Mouse (Mus musculus): ENCODE measurements around the gene Ric8b. TPM values are rescaled to one million over a fixed set of nuclear protein-coding genes. Genes with fewer than 3 reads are reported as not detected.

The Ric8b gene
- polyA plus RNA-seq, 1 experiment from 2014 or later: 15.5 TPM

DNA sequence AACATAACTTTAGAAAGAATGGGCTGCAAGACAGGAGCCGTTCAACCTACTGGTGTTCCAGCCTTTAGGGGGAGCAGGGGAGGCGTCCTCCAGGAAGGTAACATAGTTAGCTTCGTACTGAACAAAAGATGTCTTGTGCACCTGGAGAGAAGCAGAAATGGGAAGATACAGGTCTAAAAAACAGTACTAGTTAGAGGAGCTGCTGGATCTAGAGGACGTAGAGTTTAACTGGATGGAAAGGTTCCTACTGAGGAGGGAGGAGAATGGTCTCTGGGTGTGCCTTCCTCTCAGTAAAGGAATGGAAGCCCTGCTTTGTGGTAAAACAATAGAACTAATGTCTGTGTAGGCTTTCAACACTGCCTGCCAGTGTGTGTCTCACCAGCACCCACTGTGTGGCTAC lies 70.2 kb downstream of the Ric8b start:
- Histone ChIP-seq H3K4me3 (ENCODE audit: low read length) (no peak overlapping the region), H3K27ac (ENCODE audit: low read length) (no peak overlapping the region), H3K4me1 (ENCODE audit: control insufficient read depth, insufficient read depth, low read length) (no peaks in the 10 kb centered on the region), H3K27me3 (replicated peaks; ENCODE audit: control insufficient read depth, insufficient read depth, low read length) (no peaks in the 10 kb centered on the region), H3K9me3 (ENCODE audit: control insufficient read depth, low read length) (no peaks in the 10 kb centered on the region), H3K9ac (ENCODE audit: low read depth, low read length) (no peak overlapping the region), H3K36me3 (ENCODE audit: control insufficient read depth, insufficient read depth, low read length) (no peaks in the 10 kb centered on the region; the same call in 1 of the 2 replicates), H3K4me2 (ENCODE audit: low read depth, low read length) (no peak overlapping the region)
- no peak for ATAC-seq
- WGBS: 75% methylated on average over 4 of the region's 4 CpGs

DNA sequence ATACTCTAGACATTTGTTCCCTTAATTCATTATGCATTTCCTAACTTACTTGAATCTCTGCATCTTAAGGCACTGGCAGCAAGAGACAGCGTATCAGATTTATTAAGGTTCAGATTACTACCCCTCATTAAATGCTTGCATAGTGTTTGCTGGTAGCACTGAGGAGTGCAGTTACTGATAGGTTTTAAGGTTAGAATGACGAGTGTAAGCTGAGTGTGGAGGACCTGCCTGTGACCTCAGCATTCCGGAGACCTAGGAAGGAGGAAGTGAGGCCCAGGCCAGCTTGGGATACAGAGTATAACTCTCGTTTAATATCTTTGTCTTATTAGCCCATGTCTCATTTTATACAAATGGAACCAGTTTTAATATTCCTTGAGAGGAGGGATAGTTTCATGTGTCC lies 71.2 kb downstream of the Ric8b start:
- Histone ChIP-seq H3K4me2 (ENCODE audit: low read depth, low read length) (no peak overlapping the region), H3K4me1 (ENCODE audit: control insufficient read depth, insufficient read depth, low read length) (no peaks in the 10 kb centered on the region), H3K27me3 (replicated peaks; ENCODE audit: control insufficient read depth, insufficient read depth, low read length) (no peaks in the 10 kb centered on the region), H3K9me3 (ENCODE audit: control insufficient read depth, low read length) (no peaks in the 10 kb centered on the region), H3K9ac (ENCODE audit: low read depth, low read length) (no peak overlapping the region), H3K27ac (ENCODE audit: low read length) (no peak overlapping the region), H3K4me3 (ENCODE audit: low read length) (no peak overlapping the region), H3K36me3 (ENCODE audit: control insufficient read depth, insufficient read depth, low read length) (no peaks in the 10 kb centered on the region; the same call in 1 of the 2 replicates)
- no peak for ATAC-seq
- WGBS: 68% methylated on average over 4 of the region's 4 CpGs

DNA sequence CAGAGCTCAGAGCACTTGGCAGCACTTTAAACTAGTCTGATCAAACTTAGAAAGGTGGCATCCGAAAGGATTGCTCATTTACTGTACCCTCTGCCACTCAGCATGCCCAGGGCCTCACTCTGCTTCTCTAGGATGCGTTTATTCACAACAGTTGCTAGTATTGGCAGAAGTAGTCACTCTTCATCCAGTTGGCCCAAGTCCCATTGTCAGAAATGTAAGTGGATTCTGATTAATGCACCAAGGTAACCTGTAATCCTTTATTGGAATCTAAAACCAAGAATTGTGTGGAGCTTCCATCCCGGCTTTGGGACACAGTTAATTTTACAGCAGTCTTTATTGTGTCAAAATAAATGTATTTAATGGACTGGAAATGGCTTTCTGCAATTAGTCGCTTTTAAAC lies 76.9 kb downstream of the Ric8b start:
- no peaks in the 10 kb centered on the region for H3K27me3 ChIP-seq (replicated peaks; ENCODE audit: control insufficient read depth, insufficient read depth, low read length)
- no peak overlapping the region for H3K9ac ChIP-seq (ENCODE audit: low read depth, low read length)
- H3K4me2 ChIP-seq (ENCODE audit: low read depth, low read length): no peak overlapping the region
- no peak for ATAC-seq
- no peak overlapping the region for H3K4me3 ChIP-seq (ENCODE audit: low read length)
- no peaks in the 10 kb centered on the region for H3K9me3 ChIP-seq (ENCODE audit: control insufficient read depth, low read length)
- H3K4me1 ChIP-seq (ENCODE audit: control insufficient read depth, insufficient read depth, low read length): no peaks in the 10 kb centered on the region
- no peak overlapping the region for H3K27ac ChIP-seq (ENCODE audit: low read length)
- 85% methylated on average over 4 of the region's 4 CpGs for WGBS
- no peaks in the 10 kb centered on the region for H3K36me3 ChIP-seq (ENCODE audit: control insufficient read depth, insufficient read depth, low read length)

DNA sequence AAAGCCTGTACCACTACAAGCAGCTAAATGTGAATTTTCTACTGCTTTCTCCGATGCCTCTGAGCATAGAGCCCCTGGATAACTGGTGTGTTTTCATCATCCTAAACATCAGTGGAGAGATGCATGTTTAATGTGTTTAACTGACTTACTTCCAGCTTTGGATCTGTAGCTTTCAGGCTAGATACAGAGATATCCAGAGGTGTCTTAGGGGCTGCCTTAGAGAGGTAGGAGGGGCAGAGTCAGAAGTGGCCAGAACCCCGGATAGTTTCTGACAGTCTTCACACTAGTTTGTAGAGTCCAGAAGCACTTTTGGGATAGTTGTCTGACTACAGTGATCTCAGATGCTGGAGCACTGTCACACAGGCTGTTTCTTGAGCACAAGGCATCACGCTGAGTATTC lies 77.6 kb downstream of the Ric8b start:
- H3K4me1 ChIP-seq (ENCODE audit: control insufficient read depth, insufficient read depth, low read length): no peaks in the 10 kb centered on the region
- H3K4me3 ChIP-seq (ENCODE audit: low read length): no peak overlapping the region
- ATAC-seq: no peak
- H3K27ac ChIP-seq (ENCODE audit: low read length): no peak overlapping the region
- H3K36me3 ChIP-seq (ENCODE audit: control insufficient read depth, insufficient read depth, low read length): no peaks in the 10 kb centered on the region
- H3K9ac ChIP-seq (ENCODE audit: low read depth, low read length): no peak overlapping the region
- no peak overlapping the region for H3K4me2 ChIP-seq (ENCODE audit: low read depth, low read length)
- H3K9me3 ChIP-seq (ENCODE audit: control insufficient read depth, low read length): no peaks in the 10 kb centered on the region
- 91% methylated on average over 3 of the region's 3 CpGs for WGBS
- no peaks in the 10 kb centered on the region for H3K27me3 ChIP-seq (replicated peaks; ENCODE audit: control insufficient read depth, insufficient read depth, low read length)

DNA sequence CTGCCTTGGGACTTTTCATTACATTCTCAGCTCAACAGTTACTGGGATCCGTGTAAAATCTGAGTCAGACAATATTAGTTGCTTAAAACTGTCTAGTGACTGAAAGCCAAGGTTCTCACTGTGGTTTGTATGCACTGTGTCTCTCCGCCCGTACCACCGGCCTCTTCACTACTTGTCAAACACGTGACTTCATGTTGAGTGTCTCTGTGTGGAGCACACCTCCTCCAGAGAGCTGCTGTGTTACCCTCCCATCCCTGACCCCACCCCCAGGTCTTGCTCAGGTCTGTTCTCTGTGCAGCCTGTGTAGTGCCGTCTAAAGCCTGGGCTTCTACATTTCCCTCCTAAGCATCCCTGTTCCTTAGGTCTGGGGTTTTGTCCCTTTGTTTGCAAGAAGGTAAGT lies 79.0 kb downstream of the Ric8b start:
- H3K4me3 ChIP-seq (ENCODE audit: low read length): no peak overlapping the region
- H3K27me3 ChIP-seq (replicated peaks; ENCODE audit: control insufficient read depth, insufficient read depth, low read length): no peaks in the 10 kb centered on the region
- no peaks in the 10 kb centered on the region for H3K36me3 ChIP-seq (ENCODE audit: control insufficient read depth, insufficient read depth, low read length)
- H3K27ac ChIP-seq (ENCODE audit: low read length): no peak overlapping the region
- H3K9ac ChIP-seq (ENCODE audit: low read depth, low read length): no peak overlapping the region
- H3K4me2 ChIP-seq (ENCODE audit: low read depth, low read length): no peak overlapping the region
- 75% methylated on average over 6 of the region's 6 CpGs for WGBS
- no peak for ATAC-seq
- no peaks in the 10 kb centered on the region for H3K9me3 ChIP-seq (ENCODE audit: control insufficient read depth, low read length)
- no peaks in the 10 kb centered on the region for H3K4me1 ChIP-seq (ENCODE audit: control insufficient read depth, insufficient read depth, low read length)

DNA sequence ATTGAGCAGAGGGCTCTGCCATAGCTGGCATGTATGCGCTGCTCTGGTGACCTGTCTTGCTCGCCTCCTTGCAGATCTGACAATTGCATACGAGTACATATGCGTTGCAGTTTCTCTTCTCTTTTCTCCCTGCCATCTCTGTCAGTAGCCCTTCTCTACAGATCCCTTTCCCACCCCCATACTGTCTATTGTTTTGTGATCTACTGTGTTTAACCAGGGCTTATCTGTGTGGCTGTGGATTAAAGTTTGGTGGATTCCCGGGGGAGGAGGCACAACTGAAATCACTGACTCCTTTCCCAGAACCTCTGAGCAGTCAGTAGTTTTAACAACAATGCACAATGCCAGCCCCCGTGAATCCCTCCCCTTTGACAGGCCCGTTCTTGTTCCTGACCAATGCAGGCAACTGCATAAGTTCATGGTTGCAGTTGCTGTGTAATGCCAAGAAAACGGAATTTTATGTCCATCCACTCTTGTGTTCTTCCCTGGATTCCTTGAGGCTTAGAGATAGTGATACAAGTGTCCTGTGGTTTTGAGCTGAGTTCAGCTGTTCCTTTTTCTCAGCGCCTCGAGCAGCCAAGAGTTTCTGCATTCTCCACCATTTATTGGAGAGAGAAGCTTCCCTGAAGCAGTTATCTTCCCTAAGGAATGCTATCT lies 80.3 kb downstream of the Ric8b start:
- WGBS: 58% methylated on average over 10 of the region's 10 CpGs
- H3K9ac ChIP-seq (ENCODE audit: low read depth, low read length): no peak overlapping the region

DNA sequence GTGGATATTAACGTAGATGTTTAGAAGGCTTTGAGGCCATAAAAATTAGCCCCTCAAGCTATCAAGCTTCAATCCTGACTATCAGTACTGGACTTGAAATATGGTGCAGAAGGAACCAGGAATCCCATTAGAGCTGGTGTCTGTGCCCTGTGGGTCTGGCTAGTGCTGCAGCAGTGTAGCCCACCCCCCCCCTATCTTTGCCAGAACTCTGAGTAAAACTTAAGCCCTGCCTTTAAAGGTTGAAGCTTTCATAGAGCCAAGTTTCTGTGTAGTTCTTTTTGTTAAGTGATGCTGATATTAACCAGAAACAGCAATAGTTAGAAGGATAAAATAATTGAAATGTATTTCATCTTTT lies 80.8 kb downstream of the Ric8b start:
- no peaks in the 10 kb centered on the region for H3K27me3 ChIP-seq (replicated peaks; ENCODE audit: control insufficient read depth, insufficient read depth, low read length)

More for the DNA sequence above, 80.3 kb downstream of the Ric8b start:
- H3K4me2 ChIP-seq (ENCODE audit: low read depth, low read length): no peak overlapping the region
- no peak overlapping the region for H3K4me3 ChIP-seq (ENCODE audit: low read length)
- ATAC-seq: no peak
- no peaks in the 10 kb centered on the region for H3K36me3 ChIP-seq (ENCODE audit: control insufficient read depth, insufficient read depth, low read length)
- no peaks in the 10 kb centered on the region for H3K9me3 ChIP-seq (ENCODE audit: control insufficient read depth, low read length)
- H3K4me1 ChIP-seq (ENCODE audit: control insufficient read depth, insufficient read depth, low read length): no peaks in the 10 kb centered on the region
- peak overlapping the region; percentile 18; the same call in 1 of the 2 replicates for H3K27ac ChIP-seq (ENCODE audit: low read length)
- H3K27me3 ChIP-seq (replicated peaks; ENCODE audit: control insufficient read depth, insufficient read depth, low read length): no peaks in the 10 kb centered on the region

DNA sequence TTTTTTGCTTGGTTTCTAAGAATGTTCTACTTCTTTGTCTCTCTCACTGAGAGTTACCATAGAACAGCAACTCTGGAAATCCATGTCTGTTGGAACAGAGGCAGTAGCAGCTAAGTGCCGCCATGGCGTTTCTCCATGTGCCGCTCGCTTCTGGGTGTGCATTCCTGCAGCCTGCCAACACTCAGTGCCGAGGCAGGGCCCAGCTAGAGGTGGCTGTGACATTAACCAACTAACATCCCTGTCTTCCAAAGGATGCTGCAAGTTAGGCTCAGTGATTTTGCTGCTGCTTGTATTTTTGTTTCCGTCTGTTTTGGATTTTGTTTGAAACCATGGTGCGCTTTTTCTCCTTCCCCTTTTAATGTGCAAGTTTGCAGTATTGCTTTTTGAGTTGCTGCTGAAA lies 84.5 kb downstream of the Ric8b start:
- ATAC-seq: no peak
- WGBS: 87% methylated on average over 7 of the region's 7 CpGs
- no peaks in the 10 kb centered on the region for H3K4me1 ChIP-seq (ENCODE audit: control insufficient read depth, insufficient read depth, low read length)
- no peaks in the 10 kb centered on the region for H3K27me3 ChIP-seq (replicated peaks; ENCODE audit: control insufficient read depth, insufficient read depth, low read length)
- H3K36me3 ChIP-seq (ENCODE audit: control insufficient read depth, insufficient read depth, low read length): no peaks in the 10 kb centered on the region
- no peak overlapping the region for H3K4me2 ChIP-seq (ENCODE audit: low read depth, low read length)
- H3K4me3 ChIP-seq (ENCODE audit: low read length): no peak overlapping the region
- H3K27ac ChIP-seq (ENCODE audit: low read length): no peak overlapping the region
- no peaks in the 10 kb centered on the region for H3K9me3 ChIP-seq (ENCODE audit: control insufficient read depth, low read length)
- no peak overlapping the region for H3K9ac ChIP-seq (ENCODE audit: low read depth, low read length)

More for the DNA sequence above, 80.8 kb downstream of the Ric8b start:
- Histone ChIP-seq H3K4me1 (ENCODE audit: control insufficient read depth, insufficient read depth, low read length) (no peaks in the 10 kb centered on the region), H3K9ac (ENCODE audit: low read depth, low read length) (no peak overlapping the region), H3K9me3 (ENCODE audit: control insufficient read depth, low read length) (no peaks in the 10 kb centered on the region), H3K4me2 (ENCODE audit: low read depth, low read length) (no peak overlapping the region), H3K4me3 (ENCODE audit: low read length) (no peak overlapping the region), H3K36me3 (ENCODE audit: control insufficient read depth, insufficient read depth, low read length) (no peaks in the 10 kb centered on the region), H3K27ac (ENCODE audit: low read length) (no peak overlapping the region)
- ATAC-seq: no peak
- WGBS: 59% methylated on average over 1 of the region's 1 CpGs

DNA sequence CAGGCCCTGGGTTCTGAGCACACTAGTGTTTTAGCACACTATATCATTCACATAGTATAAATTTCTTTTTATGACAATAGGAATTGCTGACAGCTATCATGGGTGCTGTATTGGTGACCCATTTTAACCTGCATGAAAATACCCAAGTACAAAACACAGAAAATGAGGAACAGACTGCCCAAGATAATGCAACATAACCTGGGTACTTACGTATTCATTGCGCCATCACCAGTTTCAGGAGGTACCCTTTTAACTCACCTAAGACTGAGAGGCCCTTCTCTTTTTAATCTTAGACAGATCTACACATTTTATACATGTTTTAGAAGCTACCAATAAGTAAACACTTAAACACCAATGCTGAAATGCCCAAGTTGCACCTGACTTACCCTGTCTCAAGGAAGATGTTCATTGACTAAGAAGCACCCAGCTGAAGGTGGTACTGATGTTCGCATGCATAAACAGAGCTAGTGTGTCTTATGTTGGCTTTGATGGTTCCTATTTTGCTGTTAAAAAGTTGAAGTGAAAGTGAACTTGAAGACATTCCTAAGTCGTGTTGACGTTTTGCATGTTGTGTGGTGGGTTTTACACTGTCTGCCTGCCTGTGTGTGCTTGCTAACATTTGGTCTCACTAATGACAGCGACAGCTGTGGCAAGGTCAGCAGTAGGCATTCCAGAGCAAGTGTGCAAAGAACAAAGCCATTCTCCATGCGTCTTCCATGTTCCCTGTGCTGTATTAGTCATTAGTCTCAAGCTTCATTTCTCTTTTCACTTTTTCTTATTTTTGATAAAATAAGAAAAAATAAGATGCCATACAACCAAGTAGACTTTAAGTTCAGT lies 86.0 kb downstream of the Ric8b start:
- H3K27ac ChIP-seq (ENCODE audit: low read length): no peak overlapping the region

More for the DNA sequence above, 86.0 kb downstream of the Ric8b start:
- no peak for ATAC-seq
- Histone ChIP-seq H3K4me2 (ENCODE audit: low read depth, low read length) (no peak overlapping the region), H3K36me3 (ENCODE audit: control insufficient read depth, insufficient read depth, low read length) (no peaks in the 10 kb centered on the region), H3K9ac (ENCODE audit: low read depth, low read length) (no peak overlapping the region), H3K9me3 (ENCODE audit: control insufficient read depth, low read length) (no peaks in the 10 kb centered on the region), H3K4me3 (ENCODE audit: low read length) (no peak overlapping the region), H3K27me3 (replicated peaks; ENCODE audit: control insufficient read depth, insufficient read depth, low read length) (no peaks in the 10 kb centered on the region), H3K4me1 (ENCODE audit: control insufficient read depth, insufficient read depth, low read length) (no peaks in the 10 kb centered on the region)
- 87% methylated on average over 7 of the region's 7 CpGs for WGBS
